Mouse (Mus musculus) cerebellum, adult 2 months (tissue): ENCODE data around the gene Mcm2.

Source experiments
- CTCF ChIP-seq: fragments of 200-500 bp; IDR thresholded peaks from 2 replicates; pipeline ENCODE4 v1.5.1; 2011; ENCODE audit warnings: low read depth, mild to moderate bottlenecking, control low read depth, low read length, moderate library complexity, borderline replicate concordance; ENCODE audit not compliant: insufficient read depth
- POLR2A ChIP-seq: fragments of 200-500 bp; IDR thresholded peaks from 2 replicates; pipeline ENCODE4 v1.6.1; 2011; ENCODE audit warnings: low read length, control low read depth, borderline replicate concordance; ENCODE audit not compliant: insufficient read depth

- TF ChIP-seq CTCF (no peak), POLR2A (no peak)
Observed at GRCm38 (mm10) chr6:88899628-88900027, 1.0 kb upstream of the Mcm2 start.
